Mouse (Mus musculus): ENCODE measurements around the gene Parp2.
A peak's percentile ranks its signal among the peaks of the same experiment; 100 is the strongest.
"Not testable (repeated sequence)": the region's sequence is repeated elsewhere in the genome, so short reads cannot be mapped to it uniquely, and the experiment has no call there.

Parp2 gene

GRCm38 (mm10) chr14:50807487-50808072 lies at the start of gene Parp2, which contains the start of gene Ccnb1ip1:
Parp2 (plus strand) TSS chr14:50807841.
Ccnb1ip1 (minus strand) TSS chr14:50807732.
- peak; percentile 98 for DNase-seq

GRCm38 (mm10) chr14:50758416-50759085 lies 49.1 kb upstream of the Parp2 start:
- no peak for DNase-seq

- no peak for DNase-seq
Observed at GRCm38 (mm10) chr14:50765736-50766135, 41.9 kb upstream of the Parp2 start.

- DNase-seq, result no peak
Observed at GRCm38 (mm10) chr14:50771342-50771741, 36.3 kb upstream of the Parp2 start.

GRCm38 (mm10) chr14:50782166-50782565 lies 25.5 kb upstream of the Parp2 start:
- DNase-seq, result no peak

DNA sequence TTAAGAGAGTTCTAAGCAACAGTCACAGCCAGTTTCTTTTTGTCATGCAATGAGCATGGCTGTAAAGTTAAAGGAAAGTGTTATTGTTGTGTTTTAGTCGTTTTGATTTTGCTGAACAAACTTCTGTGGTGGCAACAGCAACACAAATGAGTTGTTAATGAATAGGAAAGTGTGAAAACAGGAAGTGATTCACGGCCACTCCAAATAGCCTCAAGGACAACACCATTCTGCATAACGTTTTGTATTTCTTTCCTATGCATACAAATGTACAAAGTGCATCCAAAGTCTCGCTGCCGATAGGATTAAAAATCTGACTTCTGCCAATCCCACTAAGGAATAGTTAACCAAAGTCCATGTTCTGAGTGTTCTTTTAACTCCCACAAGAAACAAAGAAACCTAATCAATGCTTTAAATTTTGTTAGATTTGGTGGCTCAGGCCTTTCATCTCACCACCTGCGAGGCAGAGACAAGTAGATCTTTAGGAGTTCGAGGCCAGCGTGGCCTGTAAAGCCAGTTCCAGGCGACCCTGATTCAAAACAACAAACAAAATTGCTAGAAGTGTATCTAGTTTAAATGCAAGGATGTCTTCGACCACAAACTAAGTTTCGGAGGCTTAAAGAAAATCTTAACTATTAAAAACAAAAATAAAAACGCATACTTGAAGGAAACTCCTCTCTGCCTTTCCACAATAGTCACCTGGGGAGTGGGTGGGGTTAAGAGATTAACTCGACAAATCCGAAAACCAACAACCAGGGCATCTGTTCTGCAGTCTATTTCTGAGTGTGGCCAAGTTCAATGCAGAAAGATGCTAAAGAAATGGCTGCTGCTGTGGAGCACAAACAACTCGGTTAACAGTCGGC lies 23.0 kb upstream of the Parp2 start:
- no peak for DNase-seq

- peak; percentile 92 for DNase-seq
Observed at GRCm38 (mm10) chr14:50785251-50785637, 22.4 kb upstream of the Parp2 start, which contains the start of gene Ttc5. Ttc5 (minus strand) TSS chr14:50785519.

- DNase-seq, result no peak
Observed at GRCm38 (mm10) chr14:50788157-50788556, 19.5 kb upstream of the Parp2 start.

DNA sequence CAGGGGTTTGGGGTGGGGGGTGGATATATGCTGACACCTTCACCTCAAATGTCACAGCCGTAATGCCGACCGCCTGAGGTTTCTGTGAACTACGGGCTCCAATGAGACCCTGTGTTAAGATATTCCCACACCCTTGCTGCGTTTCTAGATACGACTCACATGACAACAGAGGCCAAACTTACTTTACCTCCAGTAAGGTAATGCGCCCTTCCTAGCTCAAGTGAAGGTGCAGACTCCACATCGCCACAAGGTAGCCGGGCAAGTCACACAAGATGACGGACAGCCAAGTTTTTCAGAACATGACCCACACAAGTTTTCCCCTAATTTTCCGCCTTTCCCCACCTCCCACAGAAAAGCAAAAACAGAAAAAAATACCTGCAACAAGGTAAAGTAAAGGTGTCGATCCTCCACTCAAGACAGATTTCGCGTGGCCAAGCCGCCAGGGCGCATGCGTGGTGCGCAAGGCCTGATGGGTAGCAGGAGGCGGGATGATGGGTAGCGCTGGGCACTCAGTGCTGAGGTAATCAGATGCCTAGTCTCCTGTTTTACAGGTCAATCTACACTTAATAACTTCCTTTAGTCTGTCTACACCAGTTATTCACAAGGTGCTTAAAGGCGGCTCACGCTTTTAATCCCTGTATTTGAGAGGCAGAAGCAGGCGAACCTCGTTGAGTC lies 12.2 kb upstream of the Parp2 start:
- no peak for DNase-seq

DNA sequence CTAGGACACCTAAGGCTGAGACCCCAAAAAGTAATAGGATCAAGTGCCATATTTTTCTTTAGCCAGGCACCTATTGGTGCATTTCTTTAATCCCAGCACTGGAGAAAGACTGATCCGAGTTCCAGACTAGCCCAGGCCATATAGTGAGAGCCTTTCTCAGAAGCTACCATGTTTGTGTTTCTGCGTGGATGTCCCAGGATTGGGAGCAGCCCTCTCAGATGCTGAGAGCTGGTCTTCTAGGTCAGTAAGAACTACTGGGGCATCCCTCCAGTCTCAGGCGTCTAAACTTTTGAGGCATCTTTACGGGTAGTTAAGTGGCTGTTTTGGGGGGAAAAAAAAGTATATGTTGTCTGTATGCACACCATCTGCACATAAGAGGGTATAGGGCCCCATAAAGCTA lies 11.7 kb upstream of the Parp2 start:
- no peak for DNase-seq

GRCm38 (mm10) chr14:50796464-50796863 lies 11.2 kb upstream of the Parp2 start:
- DNase-seq, result no peak

- DNase-seq, result no peak
Observed at GRCm38 (mm10) chr14:50798512-50798911, 9.1 kb upstream of the Parp2 start.

DNA sequence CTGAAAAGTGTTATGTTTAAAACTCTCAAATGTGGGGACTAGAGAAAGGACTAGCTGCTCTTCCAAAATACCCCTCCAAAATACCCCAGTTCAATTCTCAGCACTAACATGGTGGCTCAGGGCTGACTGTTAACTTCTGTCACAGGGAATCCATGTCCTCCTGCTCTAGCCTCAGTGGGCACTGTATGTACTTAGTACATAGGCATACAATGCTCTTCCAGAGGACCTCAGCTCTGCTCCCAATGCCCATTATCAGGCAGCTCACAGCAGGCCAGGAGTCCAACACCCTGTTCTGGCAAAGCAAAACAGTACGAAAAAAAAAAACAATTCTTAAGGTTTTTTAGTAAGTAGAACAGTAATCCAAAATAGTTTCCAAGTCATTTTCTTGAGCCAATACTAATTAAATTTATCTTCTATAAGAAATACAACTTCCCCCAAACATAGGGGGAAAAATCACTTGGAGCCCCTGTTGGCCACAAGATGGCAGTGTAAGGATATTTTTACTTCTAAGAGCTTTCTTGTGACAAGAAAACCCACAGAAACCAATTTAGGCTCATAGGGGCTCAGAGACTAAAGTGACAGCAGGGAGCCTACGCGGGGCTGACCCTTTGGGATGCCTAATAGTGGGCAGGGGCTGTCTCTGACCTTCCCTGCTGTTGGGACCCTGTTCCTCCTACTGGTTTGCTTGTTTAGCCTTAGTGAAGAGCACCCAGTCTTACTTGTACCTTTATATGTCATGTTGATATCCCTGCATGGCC lies 8.0 kb upstream of the Parp2 start:
- DNase-seq, result peak; percentile 39

- no peak for DNase-seq
Observed at GRCm38 (mm10) chr14:50802441-50802840, 5.2 kb upstream of the Parp2 start.

- peak; percentile 17 for DNase-seq
Observed at GRCm38 (mm10) chr14:50802843-50803562, 4.6 kb upstream of the Parp2 start.

- DNase-seq, result no peak
Observed at GRCm38 (mm10) chr14:50804683-50805082, 3.0 kb upstream of the Parp2 start.

- not testable (repeated sequence) for DNase-seq
Observed at GRCm38 (mm10) chr14:50806469-50806868, 1.2 kb upstream of the Parp2 start.

DNA sequence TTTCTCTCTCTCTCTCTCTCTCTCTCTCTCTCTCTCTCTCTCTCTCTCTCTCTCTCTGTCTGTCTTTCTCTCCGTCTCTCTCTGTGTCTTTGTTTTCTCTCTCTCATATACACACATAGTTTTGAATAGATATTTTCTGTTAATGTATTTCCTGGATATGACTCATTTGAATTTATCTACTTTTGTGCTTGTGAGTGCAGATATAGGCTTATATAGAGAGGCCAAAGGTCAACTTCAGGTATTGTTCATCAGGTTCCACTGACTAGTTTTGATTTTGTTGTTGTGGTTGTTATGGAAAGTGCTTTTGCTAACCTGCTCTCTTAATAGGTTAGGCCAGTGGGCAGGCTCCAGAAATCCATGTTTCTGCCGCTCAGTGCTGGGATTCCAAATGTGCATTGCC lies 5.4 kb downstream of the Parp2 start:
- no peak for DNase-seq

GRCm38 (mm10) chr14:50823240-50823639 lies 15.6 kb downstream of the Parp2 start:
- no peak for DNase-seq

- DNase-seq, result no peak
Observed at GRCm38 (mm10) chr14:50824219-50824618, 16.6 kb downstream of the Parp2 start.

DNA sequence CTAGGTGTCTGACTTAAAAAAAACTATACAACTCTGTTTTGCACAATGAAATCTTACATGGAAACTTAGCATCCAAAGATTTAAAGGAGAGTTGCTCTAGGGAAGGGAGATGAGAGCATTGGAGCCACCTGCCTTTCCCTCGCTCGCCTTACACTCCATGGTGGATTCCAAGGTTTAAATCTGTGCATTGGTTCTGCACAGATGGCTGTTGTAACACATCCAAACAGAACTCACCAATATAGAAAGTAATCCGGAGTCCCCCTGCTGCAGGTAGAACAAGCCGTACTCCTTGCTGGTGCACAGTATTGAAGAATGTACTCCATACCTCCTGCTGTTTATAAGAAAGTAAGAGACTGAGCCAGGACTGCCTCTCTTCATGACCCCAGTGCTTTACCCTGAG lies 18.9 kb downstream of the Parp2 start:
- no peak for DNase-seq

GRCm38 (mm10) chr14:50829878-50830277 lies 22.2 kb downstream of the Parp2 start:
- no peak for DNase-seq

Measured in kidney, postnatal 14 days (tissue).